Mouse (Mus musculus): Measurements from ENCODE around the gene Gm20708. TPM values are rescaled to one million over a fixed set of nuclear protein-coding genes. Genes with fewer than 3 reads are reported as not detected.

Gene Gm20708
- polyA plus RNA-seq, 1 experiment from 2014 or later: not detected

GRCm38 (mm10) chr11:117854241-117854640 is 44.8 kb downstream of the Gm20708 start:
- 94% methylated on average over 9 of the region's 9 CpGs for WGBS
- Histone ChIP-seq H3K9me3 (ENCODE audit: control insufficient read depth, low read length) (no peaks in the 10 kb centered on the region), H3K4me1 (ENCODE audit: control insufficient read depth, insufficient read depth, low read length) (peaks cover 8% of the 10 kb centered on the region; the same call in 1 of the 2 replicates), H3K9ac (ENCODE audit: low read length) (no peak overlapping the region), H3K4me3 (ENCODE audit: low read depth, low read length) (no peak overlapping the region), H3K27ac (ENCODE audit: low read depth, low read length) (no peak overlapping the region), H3K27me3 (ENCODE audit: control insufficient read depth, insufficient read depth, low read length) (peaks cover under 1% of the 10 kb centered on the region; the same call in 1 of the 2 replicates), H3K36me3 (ENCODE audit: control insufficient read depth, insufficient read depth, low read length) (peaks cover 20% of the 10 kb centered on the region), H3K4me2 (ENCODE audit: low read depth) (no peak overlapping the region)
- DNase-seq (ENCODE audit: low spot score): no peak
- no peak for ATAC-seq (ENCODE audit: insufficient read depth, low FRiP score, low TSS enrichment)

DNA sequence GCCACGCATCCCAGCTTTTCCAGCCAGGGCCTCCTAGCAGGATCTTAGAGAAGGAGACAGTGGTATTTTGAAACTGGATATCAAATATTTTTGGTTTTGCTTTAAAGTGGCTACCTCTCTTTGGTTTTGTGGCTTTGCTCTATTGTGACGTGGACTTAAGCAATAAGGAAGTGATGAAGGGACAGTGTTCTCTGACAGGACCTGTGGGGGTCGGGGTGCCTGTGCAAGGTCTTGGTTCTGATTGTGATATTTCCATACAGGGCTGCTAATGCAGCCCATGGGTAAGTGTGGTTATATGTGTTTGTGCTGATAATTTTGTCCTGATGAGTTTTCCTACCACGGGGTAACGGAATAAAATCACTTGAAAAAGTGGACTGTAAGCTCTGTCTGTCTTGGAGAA is 45.9 kb downstream of the Gm20708 start:
- Histone ChIP-seq H3K4me2 (ENCODE audit: low read depth) (no peak overlapping the region), H3K36me3 (ENCODE audit: control insufficient read depth, insufficient read depth, low read length) (peaks cover 20% of the 10 kb centered on the region), H3K27ac (ENCODE audit: low read depth, low read length) (no peak overlapping the region), H3K4me3 (ENCODE audit: low read depth, low read length) (no peak overlapping the region), H3K9ac (ENCODE audit: low read length) (no peak overlapping the region), H3K27me3 (ENCODE audit: control insufficient read depth, insufficient read depth, low read length) (peaks cover 5% of the 10 kb centered on the region; the same call in 1 of the 2 replicates), H3K9me3 (ENCODE audit: control insufficient read depth, low read length) (no peaks in the 10 kb centered on the region), H3K4me1 (ENCODE audit: control insufficient read depth, insufficient read depth, low read length) (peaks cover 2% of the 10 kb centered on the region; the same call in 1 of the 2 replicates)
- 98% methylated on average over 5 of the region's 5 CpGs for WGBS
- ATAC-seq (ENCODE audit: insufficient read depth, low FRiP score, low TSS enrichment) (no peak), DNase-seq (ENCODE audit: low spot score) (no peak)

- Histone ChIP-seq H3K27ac (ENCODE audit: low read depth, low read length) (no peak overlapping the region), H3K27me3 (ENCODE audit: control insufficient read depth, insufficient read depth, low read length) (peaks cover 10% of the 10 kb centered on the region), H3K4me1 (ENCODE audit: control insufficient read depth, insufficient read depth, low read length) (peaks cover 5% of the 10 kb centered on the region; the same call in 1 of the 2 replicates), H3K4me3 (ENCODE audit: low read depth, low read length) (no peak overlapping the region), H3K36me3 (ENCODE audit: control insufficient read depth, insufficient read depth, low read length) (peaks cover 20% of the 10 kb centered on the region), H3K9me3 (ENCODE audit: control insufficient read depth, low read length) (no peaks in the 10 kb centered on the region), H3K9ac (ENCODE audit: low read length) (no peak overlapping the region), H3K4me2 (ENCODE audit: low read depth) (no peak overlapping the region)
- 86% methylated on average over 1 of the region's 1 CpGs for WGBS
- ATAC-seq (ENCODE audit: insufficient read depth, low FRiP score, low TSS enrichment): no peak
- DNase-seq (ENCODE audit: low spot score): no peak
Observed at GRCm38 (mm10) chr11:117855975-117856374, 46.5 kb downstream of the Gm20708 start.

DNA sequence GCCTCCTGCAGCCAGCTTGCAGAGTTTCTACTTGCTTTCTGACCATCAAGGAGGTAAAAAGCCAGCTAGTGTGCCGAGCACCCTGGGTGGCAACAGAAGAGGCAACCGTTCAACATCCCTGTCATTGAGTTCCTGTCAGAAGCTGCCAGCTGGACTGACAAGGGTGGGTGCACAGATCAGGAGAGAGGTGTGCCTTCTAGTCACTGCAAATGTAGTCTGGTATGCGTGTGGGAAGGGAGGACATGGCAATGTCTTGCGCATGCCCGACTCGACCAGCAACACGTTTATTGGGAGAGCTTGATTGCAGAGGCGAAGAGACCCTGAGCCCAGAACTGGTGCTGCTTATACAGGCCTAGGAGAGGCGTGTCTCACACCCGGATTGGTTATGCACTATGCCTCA is 48.0 kb downstream of the Gm20708 start:
- Histone ChIP-seq H3K4me1 (ENCODE audit: control insufficient read depth, insufficient read depth, low read length) (peaks cover 5% of the 10 kb centered on the region; the same call in 1 of the 2 replicates), H3K27ac (ENCODE audit: low read depth, low read length) (no peak overlapping the region), H3K36me3 (ENCODE audit: control insufficient read depth, insufficient read depth, low read length) (peaks cover 20% of the 10 kb centered on the region), H3K9me3 (ENCODE audit: control insufficient read depth, low read length) (no peaks in the 10 kb centered on the region), H3K9ac (ENCODE audit: low read length) (no peak overlapping the region), H3K4me2 (ENCODE audit: low read depth) (no peak overlapping the region), H3K27me3 (ENCODE audit: control insufficient read depth, insufficient read depth, low read length) (peaks cover 15% of the 10 kb centered on the region), H3K4me3 (ENCODE audit: low read depth, low read length) (no peak overlapping the region)
- DNase-seq (ENCODE audit: low spot score): no peak
- no peak for ATAC-seq (ENCODE audit: insufficient read depth, low FRiP score, low TSS enrichment)
- 92% methylated on average over 10 of the region's 10 CpGs for WGBS

DNA sequence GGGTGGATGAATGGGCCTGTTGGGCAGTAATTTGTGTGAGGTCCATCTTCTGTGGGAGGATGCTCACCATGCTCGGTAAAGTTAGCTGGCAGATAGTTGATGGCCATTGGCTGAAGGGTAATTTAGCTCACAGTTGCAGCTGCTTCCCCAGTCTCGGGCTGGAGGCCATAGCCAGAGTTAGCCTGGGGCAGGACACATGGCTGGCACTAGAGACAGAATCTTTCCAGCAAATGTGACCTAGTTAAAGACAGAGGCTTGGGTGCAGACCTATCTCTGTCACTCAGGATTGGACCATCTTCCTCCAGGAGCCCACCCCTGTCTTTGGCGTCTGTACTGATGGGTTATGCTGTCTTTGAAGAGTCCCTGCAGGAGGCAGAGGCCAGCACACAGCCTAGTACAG is 48.9 kb downstream of the Gm20708 start:
- Histone ChIP-seq H3K4me3 (ENCODE audit: low read depth, low read length) (no peak overlapping the region), H3K27me3 (ENCODE audit: control insufficient read depth, insufficient read depth, low read length) (peaks cover 15% of the 10 kb centered on the region), H3K27ac (ENCODE audit: low read depth, low read length) (no peak overlapping the region), H3K36me3 (ENCODE audit: control insufficient read depth, insufficient read depth, low read length) (peaks cover 18% of the 10 kb centered on the region), H3K4me2 (ENCODE audit: low read depth) (no peak overlapping the region), H3K9ac (ENCODE audit: low read length) (no peak overlapping the region), H3K4me1 (ENCODE audit: control insufficient read depth, insufficient read depth, low read length) (peaks cover 5% of the 10 kb centered on the region; the same call in 1 of the 2 replicates), H3K9me3 (ENCODE audit: control insufficient read depth, low read length) (no peaks in the 10 kb centered on the region)
- ATAC-seq (ENCODE audit: insufficient read depth, low FRiP score, low TSS enrichment): no peak
- WGBS: 25% methylated on average over 3 of the region's 3 CpGs
- DNase-seq (ENCODE audit: low spot score): no peak

- Histone ChIP-seq H3K27me3 (ENCODE audit: control insufficient read depth, insufficient read depth, low read length) (peaks cover 15% of the 10 kb centered on the region), H3K4me2 (ENCODE audit: low read depth) (no peak within 1 kb of the TSS), H3K4me3 (ENCODE audit: low read depth, low read length) (no peak within 1 kb of the TSS), H3K36me3 (ENCODE audit: control insufficient read depth, insufficient read depth, low read length) (peaks cover 13% of the 10 kb centered on the region), H3K27ac (ENCODE audit: low read depth, low read length) (no peak within 1 kb of the TSS), H3K9me3 (ENCODE audit: control insufficient read depth, low read length) (no peaks in the 10 kb centered on the region), H3K9ac (ENCODE audit: low read length) (no peak within 1 kb of the TSS), H3K4me1 (ENCODE audit: control insufficient read depth, insufficient read depth, low read length) (peaks cover 5% of the 10 kb centered on the region; the same call in 1 of the 2 replicates)
- WGBS: 3% methylated on average over 23 of the region's 23 CpGs
- DNase-seq (ENCODE audit: low spot score): no peak
- no peak for ATAC-seq (ENCODE audit: insufficient read depth, low FRiP score, low TSS enrichment)
Observed at GRCm38 (mm10) chr11:117860601-117861000, 51.1 kb downstream of the Gm20708 start, which contains the start of gene Tmem235. Gene Tmem235, plus strand, starts transcription at chr11:117860752.

GRCm38 (mm10) chr11:117863174-117863856 is 53.8 kb downstream of the Gm20708 start:
- no peak overlapping the region for H3K27ac ChIP-seq (ENCODE audit: low read depth, low read length)
- H3K9ac ChIP-seq (ENCODE audit: low read length): no peak overlapping the region
- H3K4me2 ChIP-seq (ENCODE audit: low read depth): no peak overlapping the region
- no peaks in the 10 kb centered on the region for H3K36me3 ChIP-seq (ENCODE audit: control insufficient read depth, insufficient read depth, low read length)
- DNase-seq (ENCODE audit: low spot score): no peak
- no peaks in the 10 kb centered on the region for H3K9me3 ChIP-seq (ENCODE audit: control insufficient read depth, low read length)
- no peak for ATAC-seq (ENCODE audit: insufficient read depth, low FRiP score, low TSS enrichment)
- WGBS: 29% methylated on average over 11 of the region's 11 CpGs
- no peak overlapping the region for H3K4me3 ChIP-seq (ENCODE audit: low read depth, low read length)
- H3K4me1 ChIP-seq (ENCODE audit: control insufficient read depth, insufficient read depth, low read length): peaks cover 10% of the 10 kb centered on the region; the same call in 1 of the 2 replicates
- H3K27me3 ChIP-seq (ENCODE audit: control insufficient read depth, insufficient read depth, low read length): peaks cover 15% of the 10 kb centered on the region

GRCm38 (mm10) chr11:117864805-117865204 is 55.3 kb downstream of the Gm20708 start:
- Histone ChIP-seq H3K27ac (ENCODE audit: low read depth, low read length) (no peak overlapping the region), H3K4me1 (ENCODE audit: control insufficient read depth, insufficient read depth, low read length) (peaks cover 10% of the 10 kb centered on the region; the same call in 1 of the 2 replicates), H3K4me3 (ENCODE audit: low read depth, low read length) (no peak overlapping the region), H3K9me3 (ENCODE audit: control insufficient read depth, low read length) (no peaks in the 10 kb centered on the region), H3K4me2 (ENCODE audit: low read depth) (no peak overlapping the region), H3K36me3 (ENCODE audit: control insufficient read depth, insufficient read depth, low read length) (no peaks in the 10 kb centered on the region), H3K27me3 (ENCODE audit: control insufficient read depth, insufficient read depth, low read length) (peaks cover 12% of the 10 kb centered on the region), H3K9ac (ENCODE audit: low read length) (no peak overlapping the region)
- DNase-seq (ENCODE audit: low spot score) (no peak), ATAC-seq (ENCODE audit: insufficient read depth, low FRiP score, low TSS enrichment) (no peak)
- 68% methylated on average over 2 of the region's 2 CpGs for WGBS

- Histone ChIP-seq H3K4me2 (ENCODE audit: low read depth) (no peak overlapping the region), H3K9me3 (ENCODE audit: control insufficient read depth, low read length) (no peaks in the 10 kb centered on the region), H3K27ac (ENCODE audit: low read depth, low read length) (no peak overlapping the region), H3K27me3 (ENCODE audit: control insufficient read depth, insufficient read depth, low read length) (peaks cover 4% of the 10 kb centered on the region; the same call in 1 of the 2 replicates), H3K36me3 (ENCODE audit: control insufficient read depth, insufficient read depth, low read length) (no peaks in the 10 kb centered on the region), H3K9ac (ENCODE audit: low read length) (no peak overlapping the region), H3K4me3 (ENCODE audit: low read depth, low read length) (no peak overlapping the region), H3K4me1 (ENCODE audit: control insufficient read depth, insufficient read depth, low read length) (peaks cover 5% of the 10 kb centered on the region; the same call in 1 of the 2 replicates)
- DNase-seq (ENCODE audit: low spot score) (peak; percentile 40), ATAC-seq (ENCODE audit: insufficient read depth, low FRiP score, low TSS enrichment) (peak; percentile 35; the same call in 1 of the 2 replicates)
- 28% methylated on average over 6 of the region's 6 CpGs for WGBS
Observed at GRCm38 (mm10) chr11:117865988-117866387, 56.5 kb downstream of the Gm20708 start.
